Mouse (Mus musculus): ENCODE measurements around the gene Tgfbrap1.

- TF ChIP-seq CTCF (IDR thresholded peaks at IDR 0.05; ENCODE audit: insufficient read depth, low read depth, low read length) (no peak), POLR2A (IDR thresholded peaks at IDR 0.05; ENCODE audit: insufficient read depth, low read depth, low read length) (no peak)
Measured at GRCm38 (mm10) chr1:43082946-43083345, 15.5 kb downstream of the Tgfbrap1 start.
